Mouse (Mus musculus): Measurements from ENCODE around the gene Ahcyl2. TPM values are rescaled to one million over a fixed set of nuclear protein-coding genes. Genes with fewer than 3 reads are reported as not detected.
"Not testable (repeated sequence)": the region's sequence is repeated elsewhere in the genome, so short reads cannot be mapped to it uniquely, and the experiment has no call there.

The Ahcyl2 gene
- polyA plus RNA-seq, 1 experiment from 2014 or later = 45.8 TPM

DNA sequence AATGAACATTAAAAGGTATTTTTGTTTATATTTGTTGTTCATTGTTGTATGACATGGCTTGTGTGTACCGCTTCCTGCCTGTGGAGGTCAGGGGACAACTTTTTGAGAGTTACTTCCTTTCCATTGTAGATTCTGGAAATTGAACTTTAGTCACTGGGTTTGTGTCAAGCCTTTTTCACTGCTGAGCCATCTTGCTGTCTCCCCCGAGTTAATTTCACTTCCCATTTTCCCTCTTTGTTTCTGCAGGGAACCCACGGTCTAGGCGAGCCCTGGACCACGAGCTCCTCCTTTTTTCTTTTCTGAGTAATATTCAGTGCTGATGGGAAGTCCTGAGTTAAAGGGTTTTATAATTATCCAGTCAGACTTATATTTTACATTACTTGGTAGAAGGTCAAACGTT lies 26.8 kb downstream of the Ahcyl2 start:
- Histone ChIP-seq H3K4me1 (ENCODE audit: control insufficient read depth, insufficient read depth, low read length) (no peaks in the 10 kb centered on the region), H3K27ac (ENCODE audit: low read length) (no peak overlapping the region), H3K9me3 (replicated peaks; ENCODE audit: control insufficient read depth, low read length) (no peaks in the 10 kb centered on the region), H3K27me3 (ENCODE audit: control insufficient read depth, insufficient read depth, low read length) (no peaks in the 10 kb centered on the region), H3K4me2 (ENCODE audit: low read depth, low read length) (no peak overlapping the region), H3K4me3 (replicated peaks; ENCODE audit: low read length) (no peak overlapping the region), H3K36me3 (ENCODE audit: control insufficient read depth, insufficient read depth, low read length) (no peaks in the 10 kb centered on the region), H3K9ac (ENCODE audit: low read length) (no peak overlapping the region)
- 83% methylated on average over 6 of the region's 6 CpGs for WGBS
- no peak for ATAC-seq (ENCODE audit: insufficient read depth, low FRiP score)

DNA sequence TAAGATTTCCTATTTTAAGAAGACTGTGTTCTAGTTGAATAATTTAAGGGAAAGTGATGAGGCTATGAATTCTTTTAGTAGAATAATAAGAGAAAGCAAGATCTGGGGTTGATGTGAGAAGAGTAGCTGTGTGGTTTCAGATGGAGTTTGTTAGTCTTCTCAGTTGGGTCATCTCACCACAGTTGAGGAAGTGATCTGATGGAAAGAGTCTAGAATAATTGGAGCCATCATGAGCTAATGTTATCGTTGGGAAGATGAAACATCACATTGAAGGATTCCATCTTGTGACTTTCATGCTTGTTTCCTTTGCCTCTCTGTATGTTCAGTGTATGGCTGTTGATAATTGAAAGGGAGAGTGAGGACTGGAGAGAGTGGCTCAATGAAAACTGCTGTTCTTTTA lies 35.2 kb downstream of the Ahcyl2 start:
- no peaks in the 10 kb centered on the region for H3K36me3 ChIP-seq (ENCODE audit: control insufficient read depth, insufficient read depth, low read length)
- ATAC-seq (ENCODE audit: insufficient read depth, low FRiP score) = no peak
- H3K4me1 ChIP-seq (ENCODE audit: control insufficient read depth, insufficient read depth, low read length) = no peaks in the 10 kb centered on the region
- H3K4me3 ChIP-seq (replicated peaks; ENCODE audit: low read length) = no peak overlapping the region
- 74% methylated on average over 1 of the region's 1 CpGs for WGBS
- no peaks in the 10 kb centered on the region for H3K27me3 ChIP-seq (ENCODE audit: control insufficient read depth, insufficient read depth, low read length)
- H3K9me3 ChIP-seq (replicated peaks; ENCODE audit: control insufficient read depth, low read length) = no peaks in the 10 kb centered on the region
- H3K9ac ChIP-seq (ENCODE audit: low read length) = no peak overlapping the region
- H3K4me2 ChIP-seq (ENCODE audit: low read depth, low read length) = no peak overlapping the region
- no peak overlapping the region for H3K27ac ChIP-seq (ENCODE audit: low read length)

DNA sequence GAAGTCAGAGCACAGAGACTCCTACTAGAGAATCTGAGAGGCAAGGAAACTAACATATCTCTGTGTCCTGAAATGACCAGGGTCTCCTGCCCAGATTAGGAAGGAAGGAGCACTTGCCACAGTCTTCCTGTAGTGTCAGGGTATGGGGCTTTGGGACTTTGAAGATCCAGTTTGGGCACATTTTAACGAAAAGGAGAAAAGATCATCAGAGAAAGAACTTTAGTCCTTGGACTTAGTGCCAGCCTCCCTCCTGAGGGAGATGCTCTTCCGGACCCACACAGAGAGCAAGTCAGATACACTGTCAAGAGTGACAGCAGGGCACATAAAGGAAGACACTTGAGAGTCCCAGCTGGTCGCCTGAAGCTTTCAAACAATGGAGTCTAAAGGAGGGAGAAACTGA lies 36.2 kb downstream of the Ahcyl2 start:
- Histone ChIP-seq H3K27ac (ENCODE audit: low read length) (no peak overlapping the region), H3K4me3 (replicated peaks; ENCODE audit: low read length) (no peak overlapping the region), H3K9ac (ENCODE audit: low read length) (no peak overlapping the region), H3K9me3 (replicated peaks; ENCODE audit: control insufficient read depth, low read length) (no peaks in the 10 kb centered on the region), H3K36me3 (ENCODE audit: control insufficient read depth, insufficient read depth, low read length) (no peaks in the 10 kb centered on the region), H3K4me2 (ENCODE audit: low read depth, low read length) (no peak overlapping the region), H3K27me3 (ENCODE audit: control insufficient read depth, insufficient read depth, low read length) (no peaks in the 10 kb centered on the region), H3K4me1 (ENCODE audit: control insufficient read depth, insufficient read depth, low read length) (no peaks in the 10 kb centered on the region)
- WGBS = 62% methylated on average over 3 of the region's 3 CpGs
- no peak for ATAC-seq (ENCODE audit: insufficient read depth, low FRiP score)

DNA sequence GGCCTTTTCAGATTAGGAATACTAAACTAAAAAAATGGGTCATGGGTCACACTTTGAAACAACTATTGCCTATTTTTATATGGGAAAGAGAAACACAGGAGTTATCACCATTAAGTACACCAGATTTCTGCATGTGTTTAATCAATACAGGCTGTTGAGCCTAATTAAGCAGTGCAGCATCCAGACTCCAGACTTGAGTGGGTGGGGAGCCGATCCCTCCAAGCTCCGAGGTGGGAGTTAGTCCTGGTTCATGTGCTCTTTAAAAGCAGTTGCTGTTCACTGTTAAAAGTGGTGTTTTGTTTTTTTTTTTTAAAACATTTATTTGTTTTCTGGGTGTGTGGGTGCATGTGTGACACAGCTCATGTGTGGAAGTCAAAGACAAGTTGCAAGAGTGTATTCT lies 37.6 kb downstream of the Ahcyl2 start:
- no peak overlapping the region for H3K4me2 ChIP-seq (ENCODE audit: low read depth, low read length)
- ATAC-seq (ENCODE audit: insufficient read depth, low FRiP score) = no peak
- H3K27ac ChIP-seq (ENCODE audit: low read length) = no peak overlapping the region
- no peaks in the 10 kb centered on the region for H3K27me3 ChIP-seq (ENCODE audit: control insufficient read depth, insufficient read depth, low read length)
- H3K4me1 ChIP-seq (ENCODE audit: control insufficient read depth, insufficient read depth, low read length) = no peaks in the 10 kb centered on the region
- H3K9ac ChIP-seq (ENCODE audit: low read length) = no peak overlapping the region
- H3K36me3 ChIP-seq (ENCODE audit: control insufficient read depth, insufficient read depth, low read length) = no peaks in the 10 kb centered on the region
- WGBS = 72% methylated on average over 2 of the region's 2 CpGs
- H3K9me3 ChIP-seq (replicated peaks; ENCODE audit: control insufficient read depth, low read length) = no peaks in the 10 kb centered on the region
- no peak overlapping the region for H3K4me3 ChIP-seq (replicated peaks; ENCODE audit: low read length)

DNA sequence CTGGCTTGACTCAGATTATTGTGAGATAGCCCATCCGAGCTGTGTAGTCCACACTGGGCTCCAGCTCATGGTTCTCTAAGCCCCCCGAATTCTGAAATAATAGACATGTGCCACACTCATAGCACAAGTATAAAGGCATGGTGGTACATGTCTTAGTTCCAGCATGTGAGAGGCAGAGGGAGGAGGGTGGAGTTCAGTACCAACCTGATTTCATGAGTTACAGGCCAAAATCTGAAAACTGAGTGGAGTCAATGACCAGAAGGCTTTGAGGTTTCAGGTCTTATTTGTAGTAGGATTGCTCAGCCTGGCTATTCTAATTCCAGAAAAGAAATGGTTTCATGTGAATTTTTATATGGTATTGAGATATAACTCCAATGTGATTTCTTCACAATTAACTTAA lies 44.3 kb downstream of the Ahcyl2 start:
- H3K4me1 ChIP-seq (ENCODE audit: control insufficient read depth, insufficient read depth, low read length) = no peaks in the 10 kb centered on the region
- no peak overlapping the region for H3K9ac ChIP-seq (ENCODE audit: low read length)
- H3K4me2 ChIP-seq (ENCODE audit: low read depth, low read length) = no peak overlapping the region
- 83% methylated on average over 2 of the region's 2 CpGs for WGBS
- no peak overlapping the region for H3K4me3 ChIP-seq (replicated peaks; ENCODE audit: low read length)
- H3K9me3 ChIP-seq (replicated peaks; ENCODE audit: control insufficient read depth, low read length) = no peaks in the 10 kb centered on the region
- H3K27me3 ChIP-seq (ENCODE audit: control insufficient read depth, insufficient read depth, low read length) = no peaks in the 10 kb centered on the region
- H3K27ac ChIP-seq (ENCODE audit: low read length) = no peak overlapping the region
- no peak for ATAC-seq (ENCODE audit: insufficient read depth, low FRiP score)
- H3K36me3 ChIP-seq (ENCODE audit: control insufficient read depth, insufficient read depth, low read length) = no peaks in the 10 kb centered on the region

GRCm38 (mm10) chr6:29812651-29813050 lies 44.8 kb downstream of the Ahcyl2 start:
- no peak overlapping the region for H3K9ac ChIP-seq (ENCODE audit: low read length)
- no peak overlapping the region for H3K4me2 ChIP-seq (ENCODE audit: low read depth, low read length)
- ATAC-seq (ENCODE audit: insufficient read depth, low FRiP score) = no peak
- H3K36me3 ChIP-seq (ENCODE audit: control insufficient read depth, insufficient read depth, low read length) = no peaks in the 10 kb centered on the region
- no peaks in the 10 kb centered on the region for H3K27me3 ChIP-seq (ENCODE audit: control insufficient read depth, insufficient read depth, low read length)
- H3K27ac ChIP-seq (ENCODE audit: low read length) = no peak overlapping the region
- H3K4me3 ChIP-seq (replicated peaks; ENCODE audit: low read length) = no peak overlapping the region
- WGBS = 46% methylated on average over 1 of the region's 1 CpGs
- H3K9me3 ChIP-seq (replicated peaks; ENCODE audit: control insufficient read depth, low read length) = no peaks in the 10 kb centered on the region
- no peaks in the 10 kb centered on the region for H3K4me1 ChIP-seq (ENCODE audit: control insufficient read depth, insufficient read depth, low read length)

DNA sequence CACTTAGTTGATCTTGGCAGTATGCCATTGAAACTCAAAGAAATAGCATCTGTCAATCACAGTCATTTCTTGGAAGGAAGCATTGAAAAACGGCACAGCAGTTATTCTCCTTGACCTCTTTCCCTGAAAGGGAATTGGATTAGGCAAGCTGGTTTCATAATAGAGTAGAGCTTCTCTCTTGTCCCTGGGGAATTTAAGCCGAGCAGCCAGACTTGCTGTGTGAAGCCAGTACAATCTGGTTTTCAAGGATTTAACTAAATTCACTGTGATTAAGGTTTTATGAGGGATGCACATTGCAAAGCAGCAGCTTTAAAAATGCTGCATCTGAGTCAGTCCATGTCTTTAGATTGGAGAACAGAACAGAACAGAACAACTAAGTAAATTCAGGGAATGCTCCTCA lies 46.8 kb downstream of the Ahcyl2 start:
- H3K4me1 ChIP-seq (ENCODE audit: control insufficient read depth, insufficient read depth, low read length) = no peaks in the 10 kb centered on the region
- H3K4me3 ChIP-seq (replicated peaks; ENCODE audit: low read length) = no peak overlapping the region
- 34% methylated on average over 2 of the region's 2 CpGs for WGBS
- H3K36me3 ChIP-seq (ENCODE audit: control insufficient read depth, insufficient read depth, low read length) = no peaks in the 10 kb centered on the region
- no peak overlapping the region for H3K4me2 ChIP-seq (ENCODE audit: low read depth, low read length)
- no peaks in the 10 kb centered on the region for H3K9me3 ChIP-seq (replicated peaks; ENCODE audit: control insufficient read depth, low read length)
- no peaks in the 10 kb centered on the region for H3K27me3 ChIP-seq (ENCODE audit: control insufficient read depth, insufficient read depth, low read length)
- no peak for ATAC-seq (ENCODE audit: insufficient read depth, low FRiP score)
- no peak overlapping the region for H3K9ac ChIP-seq (ENCODE audit: low read length)
- no peak overlapping the region for H3K27ac ChIP-seq (ENCODE audit: low read length)

- H3K9ac ChIP-seq (ENCODE audit: low read length) = no peak overlapping the region
- H3K4me2 ChIP-seq (ENCODE audit: low read depth, low read length) = no peak overlapping the region
- H3K4me3 ChIP-seq (replicated peaks; ENCODE audit: low read length) = no peak overlapping the region
- WGBS = 77% methylated on average over 3 of the region's 3 CpGs
- H3K36me3 ChIP-seq (ENCODE audit: control insufficient read depth, insufficient read depth, low read length) = no peaks in the 10 kb centered on the region
- no peak for ATAC-seq (ENCODE audit: insufficient read depth, low FRiP score)
- H3K27ac ChIP-seq (ENCODE audit: low read length) = no peak overlapping the region
- no peaks in the 10 kb centered on the region for H3K9me3 ChIP-seq (replicated peaks; ENCODE audit: control insufficient read depth, low read length)
- no peaks in the 10 kb centered on the region for H3K27me3 ChIP-seq (ENCODE audit: control insufficient read depth, insufficient read depth, low read length)
- no peaks in the 10 kb centered on the region for H3K4me1 ChIP-seq (ENCODE audit: control insufficient read depth, insufficient read depth, low read length)
Measured at GRCm38 (mm10) chr6:29815060-29815459, 47.2 kb downstream of the Ahcyl2 start.

DNA sequence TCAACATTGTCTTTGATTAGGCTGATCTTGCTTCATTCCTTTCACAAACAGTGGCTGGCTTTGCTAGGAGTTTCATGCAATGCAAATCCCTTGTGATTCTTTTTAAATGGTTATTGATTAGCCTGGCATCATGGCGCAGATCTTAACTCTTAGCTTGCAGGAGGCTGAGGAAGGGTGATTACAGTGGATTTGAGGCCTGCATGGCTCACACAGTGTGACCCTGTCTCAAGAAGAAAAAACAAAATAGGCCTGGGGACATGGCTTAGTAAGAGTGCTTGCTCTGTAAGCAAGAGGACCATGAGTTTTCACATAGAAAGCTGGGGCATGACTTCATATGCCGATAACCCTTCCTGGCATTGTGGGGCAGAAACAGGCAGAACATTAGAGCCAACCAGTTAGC lies 47.8 kb downstream of the Ahcyl2 start:
- H3K27me3 ChIP-seq (ENCODE audit: control insufficient read depth, insufficient read depth, low read length) = no peaks in the 10 kb centered on the region
- no peaks in the 10 kb centered on the region for H3K9me3 ChIP-seq (replicated peaks; ENCODE audit: control insufficient read depth, low read length)
- ATAC-seq (ENCODE audit: insufficient read depth, low FRiP score) = no peak
- 92% methylated on average over 2 of the region's 2 CpGs for WGBS
- H3K4me3 ChIP-seq (replicated peaks; ENCODE audit: low read length) = no peak overlapping the region
- H3K4me1 ChIP-seq (ENCODE audit: control insufficient read depth, insufficient read depth, low read length) = no peaks in the 10 kb centered on the region
- H3K36me3 ChIP-seq (ENCODE audit: control insufficient read depth, insufficient read depth, low read length) = no peaks in the 10 kb centered on the region
- no peak overlapping the region for H3K4me2 ChIP-seq (ENCODE audit: low read depth, low read length)
- H3K9ac ChIP-seq (ENCODE audit: low read length) = no peak overlapping the region
- no peak overlapping the region for H3K27ac ChIP-seq (ENCODE audit: low read length)

GRCm38 (mm10) chr6:29816371-29816770 lies 48.6 kb downstream of the Ahcyl2 start:
- H3K9ac ChIP-seq (ENCODE audit: low read length); H3K4me2 ChIP-seq (ENCODE audit: low read depth, low read length); H3K27me3 ChIP-seq (ENCODE audit: control insufficient read depth, insufficient read depth, low read length); H3K27ac ChIP-seq (ENCODE audit: low read length); H3K4me1 ChIP-seq (ENCODE audit: control insufficient read depth, insufficient read depth, low read length); ATAC-seq (ENCODE audit: insufficient read depth, low FRiP score); H3K4me3 ChIP-seq (replicated peaks; ENCODE audit: low read length); H3K36me3 ChIP-seq (ENCODE audit: control insufficient read depth, insufficient read depth, low read length); H3K9me3 ChIP-seq (replicated peaks; ENCODE audit: control insufficient read depth, low read length): not testable (repeated sequence)
- 88% methylated on average over 12 of the region's 12 CpGs for WGBS

Measured in stomach, embryonic 16.5 days (tissue).